Mouse (Mus musculus) heart, postnatal 36 days (tissue): ENCODE measurements around the gene Cmip. TPM values are rescaled to one million over a fixed set of nuclear protein-coding genes. Genes with fewer than 3 reads are reported as not detected.
A peak's percentile ranks its signal among the peaks of the same experiment; 100 is the strongest.
"Not testable (repeated sequence)": the region's sequence is repeated elsewhere in the genome, so short reads cannot be mapped to it uniquely, and the experiment has no call there.

Source experiments
- DNase-seq, 2 experiments: peaks; one replicate each; pipeline ENCODE4 v3.0.0; 2021 to 2022
- intact Hi-C: fragments of 180-260 bp; cut with DNase I; formaldehyde crosslinking; loops from one replicate; pipeline ENCODE4 v1.15.1; 2025
- total RNA-seq, 2 experiments: library from RNA; stranded (reverse); gene quantifications; 2 replicates each; pipeline ENCODE4 v1.2.3; 2021

Cmip gene
- total RNA-seq, 2 experiments from 2014 or later: 20.3 to 25.1 TPM

- DNase-seq: no peak
- intact Hi-C loops: no loop called here
Observed at GRCm38 (mm10) chr8:117401880-117402279, 145.0 kb downstream of the Cmip start.

GRCm38 (mm10) chr8:117402911-117403704, 146.2 kb downstream of the Cmip start:
- DNase-seq: no peak
- intact Hi-C loops: no loop called here

- no peak for DNase-seq
- intact Hi-C loops: no loop called here
Observed at GRCm38 (mm10) chr8:117403705-117404476, 147.0 kb downstream of the Cmip start.

GRCm38 (mm10) chr8:117406081-117406480, 149.2 kb downstream of the Cmip start:
- no peak for DNase-seq
- intact Hi-C loops: loop anchor here (2.0 kb wide), 1 partner anchor 17 kb away; no protein-coding TSS in a partner anchor

- DNase-seq: no peak
- intact Hi-C loops: no loop called here
Observed at GRCm38 (mm10) chr8:117408634-117409033, 151.8 kb downstream of the Cmip start.

GRCm38 (mm10) chr8:117409056-117409455, 152.2 kb downstream of the Cmip start:
- DNase-seq: no peak
- intact Hi-C loops: no loop called here

- peak; percentile 63 to 64 for DNase-seq
- intact Hi-C loops: no loop called here
Observed at GRCm38 (mm10) chr8:117410391-117410790, 153.5 kb downstream of the Cmip start.

- no peak for DNase-seq
- intact Hi-C loops: no loop called here
Observed at GRCm38 (mm10) chr8:117410901-117411300, 154.0 kb downstream of the Cmip start.

GRCm38 (mm10) chr8:117412232-117412631, 155.4 kb downstream of the Cmip start:
- intact Hi-C loops: no loop called here
- DNase-seq: no peak

GRCm38 (mm10) chr8:117417830-117418229, 161.0 kb downstream of the Cmip start:
- intact Hi-C loops: no loop called here
- DNase-seq: no peak

GRCm38 (mm10) chr8:117420841-117421534, 164.1 kb downstream of the Cmip start:
- DNase-seq: peak; percentile 26 to 41
- intact Hi-C loops: no loop called here

- intact Hi-C loops: no loop called here
Observed at GRCm38 (mm10) chr8:117421838-117422237, 165.0 kb downstream of the Cmip start.

GRCm38 (mm10) chr8:117422343-117422742, 165.5 kb downstream of the Cmip start:
- no peak for DNase-seq
- intact Hi-C loops: no loop called here

More at GRCm38 (mm10) chr8:117421838-117422237, 165.0 kb downstream of the Cmip start:
- DNase-seq: no peak

GRCm38 (mm10) chr8:117423029-117423428, 166.2 kb downstream of the Cmip start:
- DNase-seq: peak; percentile 67 to 68

GRCm38 (mm10) chr8:117427816-117428215, 171.0 kb downstream of the Cmip start:
- DNase-seq, intact Hi-C loops: not testable (repeated sequence)

More at GRCm38 (mm10) chr8:117423029-117423428, 166.2 kb downstream of the Cmip start:
- intact Hi-C loops: no loop called here

- intact Hi-C loops: no loop called here
Observed at GRCm38 (mm10) chr8:117428524-117429162, 171.8 kb downstream of the Cmip start.

GRCm38 (mm10) chr8:117430624-117431023, 173.8 kb downstream of the Cmip start:
- no peak for DNase-seq
- intact Hi-C loops: no loop called here

More at GRCm38 (mm10) chr8:117428524-117429162, 171.8 kb downstream of the Cmip start:
- DNase-seq: no peak

GRCm38 (mm10) chr8:117431554-117431953, 174.7 kb downstream of the Cmip start:
- no peak for DNase-seq
- intact Hi-C loops: no loop called here

- intact Hi-C loops: no loop called here
- DNase-seq: no peak
Observed at GRCm38 (mm10) chr8:117432111-117432510, 175.2 kb downstream of the Cmip start.

GRCm38 (mm10) chr8:117433968-117434367, 177.1 kb downstream of the Cmip start:
- DNase-seq: no peak
- intact Hi-C loops: no loop called here
